In genomic region chr19:3805526-3805925, GRCm38 (mm10) we compare ENCODE assay signal across 24 mouse cellular contexts. TPM values are rescaled to one million over a fixed set of nuclear protein-coding genes. Genes with fewer than 3 reads are reported as not detected.
DNase-seq lines count a peak whose midpoint lies in the region; ATAC-seq lines count a peak whose summit lies in the region.
"Had no signal": no experiment of that assay in that cellular context is flagged by ENCODE, and none has a peak within 500 bp of the region (broad histone marks: within the 10 kb centered on the region; RNA-seq: fewer than 3 reads in every experiment).

No protein-coding gene starts in this region.

- no peaks in the 10 kb centered on the region for H3K9me3 ChIP-seq in midbrain, embryonic 11.5 days (ENCODE audit: control insufficient read depth, low read length)
- no peaks in the 10 kb centered on the region for H3K9me3 ChIP-seq in midbrain, embryonic 16.5 days (replicated peaks; ENCODE audit: control insufficient read depth, low read length, poor library complexity, severe bottlenecking)
- H3K9me3 ChIP-seq: embryonic facial prominence, embryonic 13.5 days; forebrain, embryonic 12.5 days; heart, embryonic 15.5 days; hindbrain, embryonic 13.5 days had no signal

- no peak overlapping the region for H3K4me2 ChIP-seq in midbrain, embryonic 11.5 days
- no peak overlapping the region for H3K4me2 ChIP-seq in midbrain, embryonic 16.5 days (ENCODE audit: low read length)
- H3K4me2 ChIP-seq: embryonic facial prominence, embryonic 13.5 days; forebrain, embryonic 12.5 days; heart, embryonic 11.5 days; heart, embryonic 15.5 days; hindbrain, embryonic 13.5 days had no signal

- H3K27ac ChIP-seq in midbrain, embryonic 11.5 days (ENCODE audit: low read depth, low read length), result no peak overlapping the region
- H3K27ac ChIP-seq in midbrain, embryonic 16.5 days (ENCODE audit: low read length), result no peak overlapping the region
- H3K27ac ChIP-seq: embryonic facial prominence, embryonic 13.5 days; forebrain, embryonic 12.5 days; heart, adult 2 months; heart, embryonic 15.5 days; hindbrain, embryonic 13.5 days; hindbrain, postnatal 0 days had no signal

- 90% methylated on average over 7 of the region's 7 CpGs for WGBS in midbrain, embryonic 11.5 days
- 91% methylated on average over 7 of the region's 7 CpGs for WGBS in midbrain, embryonic 16.5 days

- peak; percentile 12 for DNase-seq in midbrain, embryonic 11.5 days (ENCODE audit: low spot score, missing footprints)
- peak; percentile 69 for DNase-seq in thymus, postnatal 0 days (ENCODE audit: low spot score)
- DNase-seq in thymus, postnatal 36 days, result peak; percentile 29 to 31
- no peak for DNase-seq in spleen, adult 18-20 months
- no peak for DNase-seq in Muller cell, postnatal 12 days (ENCODE audit: inconsistent ontology term)
- no peak for DNase-seq in kidney, postnatal 36 days
- DNase-seq: adrenal gland, adult 8-10 months; adrenal gland, postnatal 36 days; B cell, adult 2 months; cerebellum, adult 11-12 months; cerebellum, adult 9-10 months; cerebellum, postnatal 25 days; forebrain, postnatal 0 days; gastrocnemius, postnatal 14 days; heart, adult 2 months; heart, postnatal 14 days had no signal

- no peak overlapping the region for H3K4me3 ChIP-seq in midbrain, embryonic 11.5 days (ENCODE audit: low read depth, low read length)
- H3K4me3 ChIP-seq in midbrain, embryonic 16.5 days (ENCODE audit: low read depth, low read length), result no peak overlapping the region
- H3K4me3 ChIP-seq: embryonic facial prominence, embryonic 13.5 days; forebrain, embryonic 12.5 days; heart, adult 2 months; heart, embryonic 15.5 days; hindbrain, embryonic 13.5 days had no signal

- H3K27me3 ChIP-seq in midbrain, embryonic 11.5 days (ENCODE audit: control insufficient read depth, insufficient read depth, low read length), result no peaks in the 10 kb centered on the region
- no peaks in the 10 kb centered on the region for H3K27me3 ChIP-seq in midbrain, embryonic 16.5 days (ENCODE audit: control insufficient read depth, insufficient read depth, low read depth, low read length)
- H3K27me3 ChIP-seq: embryonic facial prominence, embryonic 13.5 days; forebrain, embryonic 12.5 days; heart, embryonic 15.5 days; hindbrain, embryonic 13.5 days had no signal

- no peak for ATAC-seq in midbrain, embryonic 11.5 days (ENCODE audit: low FRiP score)
- ATAC-seq in midbrain, embryonic 16.5 days, result no peak
- peak; percentile 54 for ATAC-seq in activated CD4-positive, CD25-positive, alpha-beta regulatory T cell, adult 4 months
- ATAC-seq: forebrain, postnatal 0 days; hindbrain, postnatal 0 days had no signal

- no peak overlapping the region for H3K9ac ChIP-seq in midbrain, embryonic 11.5 days (ENCODE audit: low read length)
- no peak overlapping the region for H3K9ac ChIP-seq in midbrain, embryonic 16.5 days (ENCODE audit: low read depth, low read length)
- H3K9ac ChIP-seq: embryonic facial prominence, embryonic 13.5 days; forebrain, embryonic 12.5 days; forebrain, postnatal 0 days; heart, embryonic 15.5 days; hindbrain, embryonic 13.5 days had no signal

- H3K36me3 ChIP-seq in midbrain, embryonic 11.5 days (ENCODE audit: control insufficient read depth, insufficient read depth, low read length), result peaks cover 17% of the 10 kb centered on the region
- H3K36me3 ChIP-seq in midbrain, embryonic 16.5 days (ENCODE audit: control insufficient read depth, insufficient read depth, low read length), result peaks cover 40% of the 10 kb centered on the region

- no peaks in the 10 kb centered on the region for H3K4me1 ChIP-seq in midbrain, embryonic 11.5 days (ENCODE audit: control insufficient read depth, insufficient read depth, low read length)
- no peaks in the 10 kb centered on the region for H3K4me1 ChIP-seq in midbrain, embryonic 16.5 days (ENCODE audit: control insufficient read depth, insufficient read depth, low read length)
- H3K4me1 ChIP-seq: embryonic facial prominence, embryonic 13.5 days; forebrain, embryonic 12.5 days; heart, embryonic 15.5 days; hindbrain, embryonic 13.5 days had no signal

RNA-seq across cellular contexts. Expression of gene Kmt5b, which starts 38.3 kb away (rescaled TPM):
- polyA plus RNA-seq in midbrain, embryonic 11.5 days (2014; fragmentation: Nextera tagmentation; extraction: Ambion mirVana), result 40.3 and 45.1 TPM in 2 replicates
- polyA plus RNA-seq in midbrain, embryonic 16.5 days (2015; fragmentation: Nextera tagmentation; extraction: Ambion mirVana), result 50.3 and 59.6 TPM in 2 replicates
- 10 to 100 TPM; 25.0 to 32.4 TPM for polyA plus RNA-seq in activated CD4-positive, CD25-positive, alpha-beta regulatory T cell, adult 4 months (2017; shearing (Covaris generic))
- polyA plus RNA-seq in thymus, postnatal 0 days (2015; fragmentation: Nextera tagmentation; extraction: Ambion mirVana), result 24.7 and 31.1 TPM in 2 replicates

RNA-seq across cellular contexts. Expression of gene Chka, which starts 46.0 kb away (rescaled TPM):
- 50.5 and 53.0 TPM in 2 replicates for polyA plus RNA-seq in midbrain, embryonic 11.5 days (2014; fragmentation: Nextera tagmentation; extraction: Ambion mirVana)
- 56.1 and 61.8 TPM in 2 replicates for polyA plus RNA-seq in midbrain, embryonic 16.5 days (2015; fragmentation: Nextera tagmentation; extraction: Ambion mirVana)
- 1 to 10 TPM; 3.0 to 3.2 TPM for polyA plus RNA-seq in activated CD4-positive, CD25-positive, alpha-beta regulatory T cell, adult 4 months (2017; shearing (Covaris generic))
- 17.8 and 26.2 TPM in 2 replicates for polyA plus RNA-seq in thymus, postnatal 0 days (2015; fragmentation: Nextera tagmentation; extraction: Ambion mirVana)

Comparison
In these comparisons a context has a peak if more than half of its experiments do, and no peak if none do; other contexts are left out.
1. DNase-seq: peak in midbrain, embryonic 11.5 days (single experiment), thymus, postnatal 0 days (single experiment) and thymus, postnatal 36 days (2 of 2); none in spleen, adult 18-20 months (0 of 2), Muller cell, postnatal 12 days (single experiment) and kidney, postnatal 36 days (0 of 2).